Mouse (Mus musculus): Measurements from ENCODE around the gene Zfp735.

Gene Zfp735

DNA sequence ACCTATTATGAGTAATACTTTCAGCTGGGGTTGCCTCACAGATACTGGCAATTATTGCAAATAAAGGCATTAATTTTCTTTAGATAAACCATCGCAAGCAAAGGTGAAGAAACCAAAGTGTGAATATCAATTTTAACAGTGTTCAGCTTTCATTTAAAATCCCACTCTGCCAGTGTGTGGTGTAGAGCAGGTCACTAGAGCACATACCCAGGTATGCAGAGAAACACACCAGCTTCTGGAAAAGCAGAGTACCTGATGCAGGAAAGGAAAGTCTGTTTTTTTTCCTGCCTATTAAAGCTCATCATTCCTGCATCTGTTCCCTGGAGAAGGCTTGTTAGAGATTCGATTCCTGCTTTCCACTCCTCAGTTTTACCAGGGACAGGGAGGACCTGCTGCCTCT lies at the start of gene Zfp735:
TSS of gene Zfp735 (plus strand) at position 301 of the 400 bp plus-strand sequence.
- DNase-seq = no peak

DNA sequence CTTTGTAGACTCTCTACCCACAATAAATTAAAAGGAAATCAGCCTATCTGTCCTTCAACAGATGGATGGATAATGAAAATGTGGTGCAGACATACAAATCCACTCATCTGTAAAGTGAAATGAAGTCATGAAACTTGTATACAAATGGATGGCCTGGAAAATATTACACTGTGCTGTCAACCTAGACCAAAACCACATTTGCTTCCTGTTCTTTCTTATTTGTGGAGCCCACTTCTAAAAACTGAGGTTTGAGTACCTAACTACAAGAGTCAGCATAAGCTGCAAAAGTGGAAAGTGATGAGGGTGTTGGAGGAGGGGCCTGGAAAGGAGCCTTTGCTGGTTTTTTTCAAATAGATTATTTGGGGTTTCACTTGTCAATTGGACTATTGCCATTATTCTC lies 70.5 kb downstream of the Zfp735 start:
- DNase-seq = no peak
